Mouse (Mus musculus) brain, embryonic 18.5 days (tissue): Measurements from ENCODE around the gene Nucks1.

Source experiments
- DNase-seq: peaks from one replicate; pipeline ENCODE4 v3.0.0-alpha.2; 2012; ENCODE audit warnings: low read depth, low spot score

The Nucks1 gene

DNA sequence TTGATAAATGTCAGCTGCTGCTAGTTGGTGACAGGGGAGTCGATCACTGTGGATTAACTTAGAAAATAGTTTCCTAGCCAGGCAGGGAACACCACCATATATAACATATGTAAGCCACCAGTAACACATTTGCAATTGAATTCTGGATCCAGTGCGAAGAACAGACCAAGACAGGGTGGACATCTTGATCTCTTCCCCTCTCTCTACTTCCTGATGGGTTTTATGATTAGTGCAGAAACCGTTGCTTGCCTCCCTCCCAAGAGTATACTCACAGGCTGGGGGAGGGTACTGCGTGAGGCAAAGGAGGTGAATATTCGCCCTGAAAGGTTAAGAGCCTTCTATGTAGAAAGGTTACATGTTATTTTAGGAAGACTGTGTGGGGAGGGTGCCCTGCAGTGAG lies 55.5 kb downstream of the Nucks1 start:
- no peak for DNase-seq

GRCm38 (mm10) chr1:131967336-131967735 lies 57.0 kb downstream of the Nucks1 start:
- DNase-seq = no peak

GRCm38 (mm10) chr1:131968556-131968955 lies 58.2 kb downstream of the Nucks1 start:
- DNase-seq = no peak

DNA sequence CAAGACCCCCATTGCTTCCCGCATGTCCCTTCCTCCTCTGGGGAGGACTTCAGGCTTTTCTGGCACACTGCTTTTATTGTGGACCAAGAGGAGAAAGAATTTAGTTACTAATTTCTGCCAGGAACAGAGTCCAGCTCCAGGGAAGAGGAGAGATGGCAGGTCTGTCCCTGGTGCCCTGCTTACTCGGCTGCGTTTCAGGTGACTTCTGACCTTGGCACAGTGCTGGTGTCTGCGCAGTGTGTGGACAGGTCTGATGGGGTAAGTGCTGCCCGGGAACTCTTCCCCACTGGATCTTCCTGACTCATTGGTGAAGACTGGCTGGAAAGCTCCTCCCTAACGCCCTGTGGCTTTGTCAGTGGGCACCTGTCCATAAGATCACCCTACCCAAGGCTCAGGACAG lies 58.6 kb downstream of the Nucks1 start:
- DNase-seq = no peak

- no peak for DNase-seq
Measured at GRCm38 (mm10) chr1:131969825-131970224, 59.5 kb downstream of the Nucks1 start.

GRCm38 (mm10) chr1:131970322-131970660 lies 60.0 kb downstream of the Nucks1 start:
- DNase-seq = no peak

- DNase-seq = no peak
Measured at GRCm38 (mm10) chr1:131970661-131971520, 60.6 kb downstream of the Nucks1 start.

- no peak for DNase-seq
Measured at GRCm38 (mm10) chr1:131971771-131972497, 61.6 kb downstream of the Nucks1 start.

DNA sequence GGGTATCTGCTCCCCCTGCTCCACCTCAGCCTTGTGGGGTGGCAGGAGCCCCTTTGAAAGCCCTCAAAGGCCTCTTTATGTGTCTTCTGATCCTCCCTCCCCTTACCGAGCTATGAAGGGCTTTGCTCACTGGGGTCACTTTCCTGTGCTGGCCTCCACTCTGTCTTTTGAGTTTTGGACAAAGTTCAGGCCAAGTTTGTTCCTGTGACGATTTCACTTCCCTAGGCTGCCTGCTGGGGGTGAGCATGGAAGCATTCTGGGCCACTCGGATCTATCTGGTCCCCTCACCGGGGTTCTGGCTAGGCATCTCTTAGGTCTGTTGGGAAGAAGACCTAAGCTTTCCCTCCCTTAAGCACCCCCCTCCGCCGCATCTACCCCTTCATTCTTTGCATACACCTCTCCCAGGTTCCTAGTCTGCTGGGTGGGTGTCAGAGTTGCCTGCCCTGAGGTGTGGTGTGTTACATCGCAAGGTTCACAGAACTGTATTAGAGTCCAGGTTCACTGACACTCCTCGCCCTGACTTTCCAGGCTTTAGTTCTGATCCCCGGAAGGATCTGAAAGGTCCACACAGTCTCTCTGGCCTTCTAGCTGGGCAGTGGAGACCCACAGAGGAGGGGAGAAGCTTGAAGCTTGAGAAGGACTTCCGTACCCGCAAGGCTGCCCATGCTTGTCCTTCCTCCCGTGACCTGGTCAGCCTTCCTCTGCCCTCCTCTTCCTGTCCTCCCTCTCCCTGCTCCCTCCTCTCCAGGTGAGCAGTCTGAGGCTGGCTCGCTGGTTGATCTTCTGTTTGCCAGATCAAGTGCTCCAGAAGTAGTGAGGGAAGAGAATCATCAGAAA lies 62.4 kb downstream of the Nucks1 start:
- no peak for DNase-seq

DNA sequence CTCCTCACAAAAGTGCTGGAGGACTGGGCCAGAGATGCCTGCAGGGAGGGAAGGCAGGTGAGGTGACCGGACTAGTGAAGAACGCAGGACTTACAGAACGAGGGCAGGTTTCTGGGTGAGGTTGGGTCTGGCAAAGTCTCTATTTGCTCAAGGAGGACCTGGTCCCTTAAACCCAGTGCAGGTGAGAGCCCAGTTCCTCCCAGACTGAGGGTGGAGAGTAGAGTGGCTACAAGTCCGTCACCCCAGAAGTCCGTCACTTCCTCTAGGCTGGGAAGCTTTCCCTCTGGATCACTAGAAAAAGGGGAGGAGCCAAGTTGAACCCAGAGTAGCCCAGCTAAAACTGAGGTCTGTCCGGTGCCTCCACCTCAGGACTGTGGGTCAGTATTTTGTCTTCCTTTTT lies 63.7 kb downstream of the Nucks1 start:
- DNase-seq = no peak

DNA sequence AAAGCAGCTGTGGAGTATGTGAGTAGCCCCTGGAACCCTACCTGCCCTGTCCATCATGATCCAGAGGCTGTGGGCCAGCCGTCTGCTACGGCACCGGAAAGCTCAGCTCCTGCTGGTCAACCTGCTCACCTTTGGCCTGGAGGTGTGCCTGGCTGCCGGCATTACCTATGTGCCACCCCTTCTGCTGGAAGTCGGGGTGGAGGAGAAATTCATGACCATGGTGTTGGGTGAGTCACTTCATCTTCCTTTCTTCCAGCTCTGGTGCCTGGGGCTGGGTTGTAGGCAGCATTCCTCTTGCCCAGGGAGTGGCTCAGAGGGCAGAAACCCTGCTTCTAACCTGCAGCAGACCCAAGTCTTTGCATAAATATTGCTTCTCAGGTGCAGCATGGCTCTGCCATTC lies 66.6 kb downstream of the Nucks1 start:
- no peak for DNase-seq

DNA sequence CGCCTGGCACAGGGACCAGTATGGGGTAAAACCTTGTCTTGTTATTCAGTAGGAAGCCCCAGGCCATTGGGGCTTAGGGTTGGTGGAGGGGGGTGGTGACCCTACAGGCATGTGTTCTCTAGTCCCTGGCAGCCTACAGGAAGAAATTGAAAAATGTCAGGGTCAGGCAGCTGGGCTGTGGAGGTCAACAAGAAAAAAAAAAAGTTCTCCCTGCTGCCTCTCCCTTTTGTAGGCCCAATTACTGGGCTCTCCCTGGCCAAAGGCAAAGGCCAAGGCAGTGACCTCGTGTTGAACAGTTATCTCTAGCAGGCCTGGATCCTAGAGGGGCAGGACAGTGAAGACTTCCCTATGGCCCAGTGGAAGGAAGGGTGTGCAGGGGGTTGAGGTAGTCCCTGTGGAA lies 70.1 kb downstream of the Nucks1 start:
- DNase-seq = no peak

DNA sequence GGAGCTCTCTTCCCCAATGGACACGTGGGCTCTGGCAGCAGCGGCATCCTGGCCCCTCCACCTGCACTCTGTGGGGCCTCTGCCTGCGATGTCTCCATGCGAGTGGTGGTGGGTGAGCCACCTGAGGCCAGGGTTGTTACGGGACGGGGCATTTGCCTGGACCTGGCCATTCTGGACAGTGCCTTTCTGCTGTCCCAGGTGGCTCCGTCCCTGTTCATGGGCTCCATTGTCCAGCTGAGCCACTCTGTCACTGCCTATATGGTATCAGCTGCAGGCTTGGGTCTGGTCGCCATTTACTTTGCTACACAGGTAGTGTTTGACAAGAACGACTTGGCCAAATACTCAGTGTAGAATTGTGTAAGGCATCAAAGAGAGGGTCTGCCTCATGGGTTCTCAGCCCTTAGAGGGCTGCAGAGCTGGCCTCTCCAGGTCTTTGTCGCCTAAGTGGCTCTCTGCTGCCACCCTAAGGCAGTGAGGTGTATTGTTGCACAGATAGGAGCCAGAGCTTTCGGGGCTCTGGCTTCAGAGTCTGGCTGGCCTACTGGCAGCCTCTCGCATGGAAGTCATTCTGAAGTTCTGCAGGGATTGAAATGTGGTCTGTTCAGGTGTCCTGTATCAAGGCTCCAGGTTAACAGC lies 71.2 kb downstream of the Nucks1 start:
- DNase-seq = no peak

- DNase-seq = no peak
Measured at GRCm38 (mm10) chr1:131982907-131983306, 72.6 kb downstream of the Nucks1 start.

DNA sequence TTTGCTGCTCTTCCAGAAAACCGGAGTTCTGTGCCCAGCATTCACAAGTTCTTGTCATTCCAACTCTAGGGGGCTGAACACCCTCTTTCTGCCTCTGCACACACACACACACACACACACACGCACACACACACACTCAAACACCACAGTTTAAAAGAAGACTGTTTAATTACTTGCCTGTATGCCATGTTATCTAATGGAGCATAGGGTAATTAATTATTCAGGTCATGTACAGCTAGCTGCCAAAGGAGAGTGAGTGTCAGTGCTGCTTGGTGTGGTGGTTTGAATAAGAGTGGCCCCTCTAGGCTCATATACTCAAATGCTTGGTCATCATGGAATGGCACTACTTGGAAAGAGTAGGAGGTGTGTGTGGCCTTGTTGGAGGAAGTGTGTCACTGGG lies 73.5 kb downstream of the Nucks1 start:
- no peak for DNase-seq
